Mouse (Mus musculus) CD4-positive helper T cell, adult 2 months (primary cell): Measurements from ENCODE around the gene Arl6ip6.

Source experiments
- DNase-seq: peaks from one replicate; pipeline ENCODE4 v3.0.0-alpha.2; 2012; ENCODE audit warnings: low read depth, missing footprints, low spot score

Arl6ip6 gene

GRCm38 (mm10) chr2:53191523-53192220 lies at the start of gene Arl6ip6:
Gene Arl6ip6 (plus strand): TSS chr2:53191726.
- DNase-seq = peak; percentile 97

- DNase-seq = no peak
These were observed 44.7 kb upstream of the Arl6ip6 start for GRCm38 (mm10) chr2:53146852-53147251.

GRCm38 (mm10) chr2:53173966-53174365 lies 17.6 kb upstream of the Arl6ip6 start:
- DNase-seq = no peak

GRCm38 (mm10) chr2:53178966-53179365 lies 12.6 kb upstream of the Arl6ip6 start:
- DNase-seq = no peak

GRCm38 (mm10) chr2:53179876-53180275 lies 11.7 kb upstream of the Arl6ip6 start:
- DNase-seq = no peak

GRCm38 (mm10) chr2:53189811-53190210 lies 1.7 kb upstream of the Arl6ip6 start:
- DNase-seq = peak; percentile 26

GRCm38 (mm10) chr2:53190684-53191511 lies 628 bp upstream of the Arl6ip6 start, which contains the start of gene Prpf40a:
Gene Prpf40a (minus strand): TSS chr2:53191284.
- DNase-seq = peak; percentile 99

GRCm38 (mm10) chr2:53192386-53192785 lies 860 bp downstream of the Arl6ip6 start:
- DNase-seq = no peak

- no peak for DNase-seq
These were observed 4.9 kb downstream of the Arl6ip6 start for GRCm38 (mm10) chr2:53196431-53196830.

- no peak for DNase-seq
These were observed 7.7 kb downstream of the Arl6ip6 start for GRCm38 (mm10) chr2:53199203-53199602.

- DNase-seq = no peak
These were observed 8.8 kb downstream of the Arl6ip6 start for GRCm38 (mm10) chr2:53200164-53200885.

GRCm38 (mm10) chr2:53204373-53205274 lies 13.1 kb downstream of the Arl6ip6 start:
- peak; percentile 35 for DNase-seq

- DNase-seq = no peak
These were observed 15.2 kb downstream of the Arl6ip6 start for GRCm38 (mm10) chr2:53206749-53207148.

- DNase-seq = no peak
These were observed 22.0 kb downstream of the Arl6ip6 start for GRCm38 (mm10) chr2:53213493-53213892.

GRCm38 (mm10) chr2:53222242-53222641 lies 30.7 kb downstream of the Arl6ip6 start:
- no peak for DNase-seq

- no peak for DNase-seq
These were observed 65.5 kb downstream of the Arl6ip6 start for GRCm38 (mm10) chr2:53256982-53257381.
